Mouse (Mus musculus) small intestine, adult 2 months (tissue): ENCODE data around the gene Rragc.

Source experiments
- CTCF ChIP-seq: fragments of 200-500 bp; IDR thresholded peaks from 2 replicates; pipeline ENCODE4 v1.5.1; 2012; ENCODE audit warnings: low read depth, mild to moderate bottlenecking, control low read depth, inconsistent platforms, low read length, moderate library complexity, mixed read lengths; ENCODE audit not compliant: insufficient replicate concordance, insufficient read length; ENCODE audit errors: extremely low read depth
- POLR2A ChIP-seq: fragments of 200-500 bp; IDR thresholded peaks from 2 replicates; pipeline ENCODE4 v1.6.1; 2012; ENCODE audit warnings: low read depth, mild to moderate bottlenecking, control low read depth, inconsistent platforms, low read length, moderate library complexity

GRCm38 (mm10) chr4:123893726-123894125 lies 23.5 kb upstream of the Rragc start:
- TF ChIP-seq CTCF (no peak), POLR2A (no peak)
